Mouse (Mus musculus): ENCODE measurements around the gene Gm21897. TPM values are rescaled to one million over a fixed set of nuclear protein-coding genes. Genes with fewer than 3 reads are reported as not detected.
"Not testable (repeated sequence)": the region's sequence is repeated elsewhere in the genome, so short reads cannot be mapped to it uniquely, and the experiment has no call there.

The Gm21897 gene
- total RNA-seq (2017): not detected in 3 replicates

DNA sequence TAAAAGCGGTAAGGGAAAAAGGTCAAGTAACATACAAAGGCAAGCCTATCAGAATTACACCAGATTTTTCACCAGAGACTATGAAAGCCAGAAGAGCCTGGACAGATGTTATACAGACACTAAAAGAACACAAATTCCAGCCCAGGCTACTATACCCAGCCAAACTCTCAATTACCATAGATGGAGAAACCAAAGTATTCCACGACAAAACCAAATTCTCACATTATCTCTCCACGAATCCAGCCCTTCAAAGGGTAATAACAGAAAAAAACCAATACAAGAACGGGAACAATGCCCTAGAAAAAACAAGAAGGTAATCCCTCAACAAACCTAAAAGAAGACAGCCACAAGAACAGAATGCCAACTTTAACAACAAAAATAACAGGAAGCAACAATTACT lies at the start of gene Gm21897:
Gm21897 (plus strand) TSS at position 301 of the 400 bp plus-strand sequence.
- ATAC-seq (replicated peaks; ENCODE audit: insufficient number of reproducible peaks, low FRiP score, low TSS enrichment, poor library complexity, severe bottlenecking): not testable (repeated sequence)

- ATAC-seq (replicated peaks; ENCODE audit: insufficient number of reproducible peaks, low FRiP score, low TSS enrichment, poor library complexity, severe bottlenecking): no peak
Measured at GRCm38 (mm10) chr16:15272291-15272690, 45.0 kb upstream of the Gm21897 start.

- ATAC-seq (replicated peaks; ENCODE audit: insufficient number of reproducible peaks, low FRiP score, low TSS enrichment, poor library complexity, severe bottlenecking): no peak
Measured at GRCm38 (mm10) chr16:15277461-15277860, 39.8 kb upstream of the Gm21897 start.

DNA sequence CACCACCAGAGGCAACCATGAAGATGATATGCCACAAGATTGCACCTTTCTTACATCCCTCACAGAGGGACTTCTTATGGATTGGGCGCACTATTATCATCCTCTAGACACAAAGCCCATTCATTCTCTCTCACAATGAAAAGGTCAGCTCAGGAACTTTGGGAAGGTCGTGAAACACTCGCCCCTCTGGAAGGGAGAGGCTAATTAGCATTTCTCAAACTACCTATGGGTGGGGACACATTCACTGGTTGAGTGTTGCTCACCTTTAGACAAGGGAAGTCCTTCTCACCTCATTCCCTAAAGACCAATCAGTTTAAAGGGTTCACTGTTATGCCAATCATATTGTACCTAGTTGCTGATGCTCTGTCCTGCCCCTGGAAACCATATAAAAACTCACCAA lies 24.2 kb upstream of the Gm21897 start:
- no peak for ATAC-seq (replicated peaks; ENCODE audit: insufficient number of reproducible peaks, low FRiP score, low TSS enrichment, poor library complexity, severe bottlenecking)

GRCm38 (mm10) chr16:15294289-15294688 lies 23.0 kb upstream of the Gm21897 start:
- no peak for ATAC-seq (replicated peaks; ENCODE audit: insufficient number of reproducible peaks, low FRiP score, low TSS enrichment, poor library complexity, severe bottlenecking)

DNA sequence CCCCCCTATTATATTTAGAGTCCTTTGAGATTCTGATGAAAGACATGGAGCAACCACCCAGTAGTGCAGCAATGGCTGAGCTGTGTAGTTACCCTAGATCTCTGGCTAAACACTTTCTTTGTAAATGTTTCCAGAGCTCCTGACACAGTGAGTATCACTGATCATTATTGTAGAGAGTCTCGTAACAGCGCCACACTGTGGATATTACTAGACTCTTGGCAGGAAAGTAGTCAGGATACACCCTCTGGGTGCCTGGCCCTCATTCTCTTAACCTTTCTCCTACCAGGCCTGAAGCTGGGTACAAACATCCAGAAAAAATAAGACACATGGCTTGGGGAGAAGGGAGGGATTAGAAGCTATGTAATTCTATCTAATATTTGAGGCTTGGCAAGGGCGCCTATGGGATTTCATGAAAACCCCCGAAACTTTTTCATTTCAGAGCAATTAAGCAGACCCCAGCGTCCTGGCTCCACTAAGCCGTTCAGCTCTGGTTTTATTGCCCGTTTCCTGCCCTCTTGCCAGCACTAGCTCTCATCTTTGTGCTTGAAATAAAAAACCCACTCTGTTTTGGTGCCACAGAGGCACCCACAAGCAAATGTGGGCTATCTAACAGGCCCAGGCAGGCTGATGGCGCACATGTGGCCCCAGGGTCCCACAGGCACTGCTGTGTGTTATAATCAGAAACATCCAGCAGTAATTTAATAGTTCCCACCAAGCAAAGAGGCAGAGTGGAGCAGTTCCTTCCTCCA lies 22.2 kb upstream of the Gm21897 start:
- no peak for ATAC-seq (replicated peaks; ENCODE audit: insufficient number of reproducible peaks, low FRiP score, low TSS enrichment, poor library complexity, severe bottlenecking)

DNA sequence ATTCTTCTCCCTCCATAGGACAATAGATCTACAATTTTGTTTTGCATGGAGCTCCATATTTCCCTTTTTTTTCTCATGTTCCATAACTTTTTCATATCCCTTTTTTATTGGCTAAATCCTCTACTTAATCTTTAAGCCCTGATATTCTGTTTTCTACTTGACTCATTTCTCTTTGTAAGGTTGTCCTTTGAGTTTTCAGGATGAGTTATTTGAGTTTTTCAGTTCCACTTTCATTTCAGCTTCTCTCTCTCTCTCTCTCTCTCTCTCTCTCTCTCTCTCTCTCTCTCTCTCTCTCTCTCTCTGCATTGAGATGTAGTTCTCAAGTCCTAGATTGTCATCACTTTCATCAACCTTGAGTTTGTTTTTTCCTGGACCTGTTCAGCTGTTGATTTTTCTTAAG lies 17.3 kb downstream of the Gm21897 start:
- no peak for ATAC-seq (replicated peaks; ENCODE audit: insufficient number of reproducible peaks, low FRiP score, low TSS enrichment, poor library complexity, severe bottlenecking)

GRCm38 (mm10) chr16:15339051-15339450 lies 21.8 kb downstream of the Gm21897 start:
- no peak for ATAC-seq (replicated peaks; ENCODE audit: insufficient number of reproducible peaks, low FRiP score, low TSS enrichment, poor library complexity, severe bottlenecking)

DNA sequence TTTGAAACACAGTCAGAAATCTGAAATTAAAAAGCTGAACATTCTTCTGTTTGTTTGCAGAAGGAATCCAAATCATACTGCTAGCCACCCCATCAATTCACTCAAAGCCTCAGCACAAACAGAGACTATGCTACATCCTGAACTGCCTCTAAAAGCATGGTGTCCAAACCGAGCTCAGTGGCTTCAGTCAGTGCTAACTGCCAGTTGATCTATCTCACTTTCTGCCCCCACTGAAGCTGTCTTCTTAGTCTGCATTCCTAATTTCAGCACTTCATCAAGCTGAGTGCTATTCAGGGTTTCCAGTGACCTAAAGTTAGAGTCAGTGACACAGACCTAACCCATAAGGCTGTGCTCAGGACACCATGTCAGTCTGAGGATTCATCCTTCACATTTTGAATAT lies 28.8 kb downstream of the Gm21897 start:
- ATAC-seq (replicated peaks; ENCODE audit: insufficient number of reproducible peaks, low FRiP score, low TSS enrichment, poor library complexity, severe bottlenecking): no peak

DNA sequence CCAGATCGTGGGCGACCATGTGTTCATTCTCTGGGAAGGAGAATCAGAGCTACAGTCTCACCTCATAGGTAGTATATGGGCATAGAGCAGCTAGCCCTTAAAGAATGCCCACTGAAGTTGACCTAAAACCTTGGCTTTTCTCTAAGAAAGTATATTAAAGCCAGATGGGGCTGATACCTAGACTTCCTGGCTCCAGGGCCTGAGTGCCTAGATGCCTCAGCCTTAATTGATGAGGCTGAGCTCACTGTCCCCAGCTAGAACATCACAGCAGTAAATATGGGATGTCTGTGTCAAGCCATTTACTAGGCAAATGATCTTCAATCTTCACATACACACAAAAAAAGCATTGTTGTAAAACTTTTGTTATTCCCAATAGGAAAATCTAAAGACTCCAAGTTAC lies 32.1 kb downstream of the Gm21897 start:
- no peak for ATAC-seq (replicated peaks; ENCODE audit: insufficient number of reproducible peaks, low FRiP score, low TSS enrichment, poor library complexity, severe bottlenecking)

DNA sequence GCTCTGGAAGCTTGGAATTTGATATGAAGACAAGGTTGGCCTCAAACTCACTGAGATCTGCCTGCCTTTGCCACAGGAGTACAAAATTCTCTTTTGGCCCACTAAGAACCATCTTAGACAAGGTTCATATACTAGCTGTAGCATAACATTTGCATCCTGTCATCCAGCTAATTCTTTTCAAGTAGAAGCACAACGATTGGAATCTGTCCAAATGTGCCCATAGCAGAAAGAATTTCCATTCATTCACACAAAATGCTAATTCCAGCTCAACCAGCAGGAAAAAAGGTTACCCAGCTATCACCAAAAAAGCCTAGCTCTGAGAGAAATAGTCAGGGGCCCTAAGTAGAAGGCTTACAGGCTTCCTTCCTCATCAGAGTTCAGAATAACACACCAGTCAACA lies 34.0 kb downstream of the Gm21897 start:
- ATAC-seq (replicated peaks; ENCODE audit: insufficient number of reproducible peaks, low FRiP score, low TSS enrichment, poor library complexity, severe bottlenecking): no peak

GRCm38 (mm10) chr16:15352320-15352719 lies 35.1 kb downstream of the Gm21897 start:
- no peak for ATAC-seq (replicated peaks; ENCODE audit: insufficient number of reproducible peaks, low FRiP score, low TSS enrichment, poor library complexity, severe bottlenecking)

GRCm38 (mm10) chr16:15354901-15355300 lies 37.6 kb downstream of the Gm21897 start:
- ATAC-seq (replicated peaks; ENCODE audit: insufficient number of reproducible peaks, low FRiP score, low TSS enrichment, poor library complexity, severe bottlenecking): no peak

DNA sequence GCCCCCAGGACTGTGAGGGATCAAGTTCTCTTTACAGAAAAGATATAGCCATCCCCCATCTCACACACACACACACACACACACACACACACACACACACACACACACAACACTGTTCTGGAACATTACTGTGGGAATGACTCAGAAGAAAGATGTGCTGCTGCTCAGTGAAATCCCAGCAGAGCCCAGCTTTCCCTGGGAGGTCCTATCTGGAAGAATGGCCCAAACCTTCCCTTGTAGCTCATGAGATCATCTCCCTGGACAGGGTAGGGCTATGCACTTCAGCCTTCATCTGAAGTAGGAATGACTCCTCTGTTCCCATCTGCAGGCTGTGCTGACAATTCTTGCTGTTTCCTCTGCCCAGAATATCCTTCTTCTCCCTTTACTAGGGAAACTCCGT lies 38.1 kb downstream of the Gm21897 start:
- no peak for ATAC-seq (replicated peaks; ENCODE audit: insufficient number of reproducible peaks, low FRiP score, low TSS enrichment, poor library complexity, severe bottlenecking)

GRCm38 (mm10) chr16:15357766-15358165 lies 40.5 kb downstream of the Gm21897 start:
- ATAC-seq (replicated peaks; ENCODE audit: insufficient number of reproducible peaks, low FRiP score, low TSS enrichment, poor library complexity, severe bottlenecking): no peak

GRCm38 (mm10) chr16:15359110-15359782 lies 42.0 kb downstream of the Gm21897 start:
- ATAC-seq (replicated peaks; ENCODE audit: insufficient number of reproducible peaks, low FRiP score, low TSS enrichment, poor library complexity, severe bottlenecking): no peak

- ATAC-seq (replicated peaks; ENCODE audit: insufficient number of reproducible peaks, low FRiP score, low TSS enrichment, poor library complexity, severe bottlenecking): no peak
Measured at GRCm38 (mm10) chr16:15360825-15361224, 43.6 kb downstream of the Gm21897 start.
